Comparison of ENCODE assay signal across 8 mouse cellular contexts in genomic region chr5:96905572-96906271, GRCm38 (mm10).
DNase-seq lines count a peak whose midpoint lies in the region; ATAC-seq lines count a peak whose summit lies in the region.

No protein-coding gene starts in this region.

- H3K4me3 ChIP-seq in embryonic facial prominence, embryonic 10.5 days = no peak overlapping the region
- no peak overlapping the region for H3K4me3 ChIP-seq in stomach, embryonic 14.5 days (ENCODE audit: low read depth, low read length)

- peaks cover 7% of the 10 kb centered on the region; the same call in 1 of the 2 replicates for H3K4me1 ChIP-seq in embryonic facial prominence, embryonic 10.5 days
- H3K4me1 ChIP-seq in stomach, embryonic 14.5 days (ENCODE audit: control insufficient read depth, insufficient read depth, low read length) = no peaks in the 10 kb centered on the region

- H3K4me2 ChIP-seq in stomach, embryonic 14.5 days (replicated peaks; ENCODE audit: low read depth, low read length) = peak overlapping the region; percentile 18; the same call in 1 of the 2 replicates

- H3K27ac ChIP-seq in embryonic facial prominence, embryonic 10.5 days (replicated peaks) = no peak overlapping the region
- H3K27ac ChIP-seq in stomach, embryonic 14.5 days (ENCODE audit: low read length) = no peak overlapping the region

- H3K27me3 ChIP-seq in embryonic facial prominence, embryonic 10.5 days (replicated peaks; ENCODE audit: low read depth, poor library complexity, severe bottlenecking) = no peaks in the 10 kb centered on the region
- no peaks in the 10 kb centered on the region for H3K27me3 ChIP-seq in stomach, embryonic 14.5 days (ENCODE audit: control insufficient read depth, insufficient read depth, low read length)

- peak; percentile 22 for DNase-seq in kidney, adult 9 months
- DNase-seq in kidney, adult 11 months = no peak
- DNase-seq in embryonic facial prominence, embryonic 10.5 days (ENCODE audit: low spot score) = peak; percentile 36
- peak; percentile 45 for DNase-seq in heart, postnatal 36 days
- peak; percentile 43 for DNase-seq in layer of hippocampus, postnatal 36 days
- DNase-seq in urinary bladder, postnatal 25 days (ENCODE audit: low spot score) = no peak

- intact Hi-C loops in heart, postnatal 36 days (cut with DNase I) = loop anchor here (5.0 kb wide), 2 partner anchors 92 to 98 kb away; partner anchors contain the start of gene Bmp2k

- WGBS in embryonic facial prominence, embryonic 10.5 days = 41% methylated on average over 17 of the region's 17 CpGs
- WGBS in stomach, embryonic 14.5 days = 40% methylated on average over 17 of the region's 17 CpGs

- peak; percentile 84 for ATAC-seq in megakaryocyte-erythroid progenitor cell, adult 5-6 weeks (replicated peaks; ENCODE audit: low FRiP score, low TSS enrichment, poor library complexity, severe bottlenecking)
- no peak for ATAC-seq in stomach, embryonic 14.5 days (ENCODE audit: insufficient number of reproducible peaks, insufficient read depth, low FRiP score, low read depth)

- no peak overlapping the region for H3K9ac ChIP-seq in stomach, embryonic 14.5 days (replicated peaks; ENCODE audit: low read depth, low read length)

- no peaks in the 10 kb centered on the region for H3K36me3 ChIP-seq in embryonic facial prominence, embryonic 10.5 days (replicated peaks)
- no peaks in the 10 kb centered on the region for H3K36me3 ChIP-seq in stomach, embryonic 14.5 days (ENCODE audit: control insufficient read depth, insufficient read depth, low read length)

- H3K9me3 ChIP-seq in embryonic facial prominence, embryonic 10.5 days = no peaks in the 10 kb centered on the region
- H3K9me3 ChIP-seq in stomach, embryonic 14.5 days (ENCODE audit: control insufficient read depth, low read depth, low read length) = no peaks in the 10 kb centered on the region

Comparison
In these comparisons a context has a peak if more than half of its experiments do, and no peak if none do; other contexts are left out.
1. DNase-seq: peak in kidney, adult 9 months (single experiment), embryonic facial prominence, embryonic 10.5 days (single experiment), heart, postnatal 36 days (2 of 2) and layer of hippocampus, postnatal 36 days (2 of 2); none in kidney, adult 11 months (single experiment) and urinary bladder, postnatal 25 days (single experiment).